Mouse (Mus musculus): ENCODE measurements at regions not wholly inside any gene's neighbourhood (a gene's known extent, or its start where the extent isn't known, plus 50 kb on each side); places are given as distances from the start of the nearest gene placed in this dataset.

DNA sequence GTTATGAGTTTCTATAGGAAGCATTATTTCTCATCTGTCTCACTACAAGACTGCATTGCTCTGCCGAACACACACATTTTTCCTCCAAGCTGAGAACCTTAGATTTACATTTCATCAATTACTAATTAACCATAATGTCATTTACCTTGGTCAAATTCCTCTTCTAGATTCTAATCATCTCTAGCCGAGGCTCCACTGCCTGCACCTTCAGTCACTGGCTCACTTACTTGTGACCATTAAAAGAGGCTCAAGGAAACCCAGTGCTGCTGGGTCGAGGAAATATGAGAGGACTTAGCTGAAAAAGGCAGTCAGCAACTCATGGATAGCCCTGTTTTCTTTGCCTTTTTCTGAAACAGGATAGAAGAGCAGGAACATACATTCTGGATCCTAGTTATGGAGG lies 103.4 kb upstream of the Cited2 start:
- H3K4me3 ChIP-seq (ENCODE audit: insufficient read depth, low read depth, low read length) = no peak overlapping the region
- no peaks in the 10 kb centered on the region for H3K36me3 ChIP-seq (ENCODE audit: control insufficient read depth, insufficient read depth, low read length)
- H3K79me2 ChIP-seq (ENCODE audit: control insufficient read depth, insufficient read depth, low read length) = no peaks in the 10 kb centered on the region
- no peak for DNase-seq (ENCODE audit: extremely low read depth, low read depth, low spot score)
- H3K9ac ChIP-seq (ENCODE audit: low read depth, low read length) = no peak overlapping the region
- no peaks in the 10 kb centered on the region for H3K27me3 ChIP-seq (ENCODE audit: control insufficient read depth, insufficient read depth, low read length)
- no peaks in the 10 kb centered on the region for H3K4me1 ChIP-seq (ENCODE audit: control insufficient read depth, insufficient read depth, low read length)
- 37% methylated on average over 3 of the region's 3 CpGs for WGBS
- TF ChIP-seq CTCF (IDR thresholded peaks at IDR 0.05; ENCODE audit: low read depth, low read length) (no peak), POLR2A (IDR thresholded peaks at IDR 0.05; ENCODE audit: extremely low read depth, insufficient read depth, low read length) (no peak)
- H3K27ac ChIP-seq (replicated peaks; ENCODE audit: insufficient read depth, low read depth, low read length) = no peak overlapping the region

DNA sequence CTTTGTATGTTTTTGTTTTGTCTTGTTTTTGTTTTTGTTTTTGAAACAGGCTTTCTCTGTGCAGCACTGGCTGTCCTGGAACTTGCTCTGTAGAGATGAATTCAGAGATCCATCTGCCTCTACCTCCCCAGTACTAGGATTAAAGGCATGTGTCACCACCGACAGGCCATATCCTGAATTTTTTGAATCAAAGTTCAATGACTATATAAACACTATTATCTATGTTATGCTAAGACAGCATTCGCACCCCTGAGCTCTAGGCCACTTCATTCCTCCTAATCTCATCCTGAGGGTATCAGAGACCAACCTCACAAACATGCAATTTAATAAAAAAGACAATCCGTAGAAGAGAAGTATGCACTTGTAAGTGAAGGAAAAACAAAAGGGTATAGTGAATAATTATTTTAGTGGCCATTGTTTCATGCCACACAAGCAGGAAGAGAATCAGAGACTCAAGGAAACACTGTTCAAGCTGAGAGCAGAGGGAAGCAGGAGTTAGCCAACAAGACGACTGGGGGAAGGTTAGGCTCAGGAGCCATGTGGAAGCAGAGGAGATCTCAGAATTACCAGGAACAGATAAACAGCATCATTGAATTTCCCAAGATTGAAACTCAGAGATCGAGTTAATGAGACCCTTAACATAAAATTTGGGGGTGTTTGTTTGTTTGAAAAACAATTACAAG lies 101.2 kb upstream of the Cited2 start:
- Histone ChIP-seq H3K79me2 (ENCODE audit: control insufficient read depth, insufficient read depth, low read length) (no peaks in the 10 kb centered on the region), H3K27ac (replicated peaks; ENCODE audit: insufficient read depth, low read depth, low read length) (no peak overlapping the region), H3K4me1 (ENCODE audit: control insufficient read depth, insufficient read depth, low read length) (no peaks in the 10 kb centered on the region), H3K4me3 (ENCODE audit: insufficient read depth, low read depth, low read length) (no peak overlapping the region), H3K36me3 (ENCODE audit: control insufficient read depth, insufficient read depth, low read length) (no peaks in the 10 kb centered on the region), H3K9ac (ENCODE audit: low read depth, low read length) (no peak overlapping the region), H3K27me3 (ENCODE audit: control insufficient read depth, insufficient read depth, low read length) (no peaks in the 10 kb centered on the region)
- no peak for TF ChIP-seq POLR2A (IDR thresholded peaks at IDR 0.05; ENCODE audit: extremely low read depth, insufficient read depth, low read length)
- no peak for TF ChIP-seq CTCF (IDR thresholded peaks at IDR 0.05; ENCODE audit: low read depth, low read length)
- 68% methylated on average over 5 of the region's 5 CpGs for WGBS
- DNase-seq (ENCODE audit: extremely low read depth, low read depth, low spot score) = no peak

GRCm38 (mm10) chr10:17622802-17623201 lies 100.2 kb upstream of the Cited2 start:
- Histone ChIP-seq H3K27me3 (ENCODE audit: control insufficient read depth, insufficient read depth, low read length) (no peaks in the 10 kb centered on the region), H3K79me2 (ENCODE audit: control insufficient read depth, insufficient read depth, low read length) (no peaks in the 10 kb centered on the region), H3K4me1 (ENCODE audit: control insufficient read depth, insufficient read depth, low read length) (no peaks in the 10 kb centered on the region), H3K9ac (ENCODE audit: low read depth, low read length) (no peak overlapping the region), H3K4me3 (ENCODE audit: insufficient read depth, low read depth, low read length) (no peak overlapping the region), H3K27ac (replicated peaks; ENCODE audit: insufficient read depth, low read depth, low read length) (no peak overlapping the region), H3K36me3 (ENCODE audit: control insufficient read depth, insufficient read depth, low read length) (no peaks in the 10 kb centered on the region)
- 68% methylated on average over 1 of the region's 1 CpGs for WGBS
- TF ChIP-seq POLR2A (IDR thresholded peaks at IDR 0.05; ENCODE audit: extremely low read depth, insufficient read depth, low read length) (no peak), CTCF (IDR thresholded peaks at IDR 0.05; ENCODE audit: low read depth, low read length) (no peak)
- DNase-seq (ENCODE audit: extremely low read depth, low read depth, low spot score) = no peak

GRCm38 (mm10) chr10:17629709-17630108 lies 93.3 kb upstream of the Cited2 start:
- H3K27ac ChIP-seq (replicated peaks; ENCODE audit: insufficient read depth, low read depth, low read length) = no peak overlapping the region
- no peak overlapping the region for H3K4me3 ChIP-seq (ENCODE audit: insufficient read depth, low read depth, low read length)
- no peaks in the 10 kb centered on the region for H3K36me3 ChIP-seq (ENCODE audit: control insufficient read depth, insufficient read depth, low read length)
- H3K9ac ChIP-seq (ENCODE audit: low read depth, low read length) = no peak overlapping the region
- H3K4me1 ChIP-seq (ENCODE audit: control insufficient read depth, insufficient read depth, low read length) = no peaks in the 10 kb centered on the region
- DNase-seq (ENCODE audit: extremely low read depth, low read depth, low spot score) = peak; percentile 29
- no peaks in the 10 kb centered on the region for H3K79me2 ChIP-seq (ENCODE audit: control insufficient read depth, insufficient read depth, low read length)
- TF ChIP-seq POLR2A (IDR thresholded peaks at IDR 0.05; ENCODE audit: extremely low read depth, insufficient read depth, low read length) = no peak
- no peak for TF ChIP-seq CTCF (IDR thresholded peaks at IDR 0.05; ENCODE audit: low read depth, low read length)
- WGBS = 73% methylated on average over 3 of the region's 3 CpGs
- no peaks in the 10 kb centered on the region for H3K27me3 ChIP-seq (ENCODE audit: control insufficient read depth, insufficient read depth, low read length)

DNA sequence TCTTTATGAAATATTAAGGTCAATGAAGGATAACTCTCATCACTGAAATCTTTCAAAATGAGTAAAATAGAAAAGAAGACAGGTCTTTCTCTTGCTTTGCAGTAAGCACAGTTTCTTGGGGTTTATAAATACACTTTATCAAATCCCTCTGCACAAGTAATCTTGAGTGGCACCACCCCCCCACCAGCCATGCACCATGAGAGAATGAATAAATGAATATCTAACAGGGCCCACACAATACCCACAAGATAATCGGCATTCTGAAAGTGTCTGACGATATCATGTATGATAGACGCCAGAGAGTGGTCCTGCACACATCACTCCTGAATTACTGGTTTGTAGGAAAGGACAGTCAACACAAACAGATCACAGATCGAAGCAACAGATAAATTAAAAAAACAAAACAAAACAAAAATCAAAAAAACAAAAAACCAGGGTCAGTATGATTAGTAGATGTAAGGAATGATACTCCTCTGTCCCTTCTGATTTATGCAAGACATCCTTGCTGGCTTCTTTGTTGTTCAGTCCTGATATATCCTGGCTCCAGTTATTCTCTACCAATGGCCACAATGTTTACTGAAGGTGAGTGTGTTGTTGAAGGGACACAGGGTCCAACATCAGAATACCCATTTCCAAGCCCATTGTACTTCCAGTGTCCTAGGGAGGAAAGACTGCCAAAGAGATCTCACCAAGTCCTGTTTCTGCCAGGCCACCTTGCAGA lies 92.0 kb upstream of the Cited2 start:
- H3K4me1 ChIP-seq (ENCODE audit: control insufficient read depth, insufficient read depth, low read length) = no peaks in the 10 kb centered on the region
- WGBS = 98% methylated on average over 4 of the region's 4 CpGs
- TF ChIP-seq CTCF (IDR thresholded peaks at IDR 0.05; ENCODE audit: low read depth, low read length) = no peak
- TF ChIP-seq POLR2A (IDR thresholded peaks at IDR 0.05; ENCODE audit: extremely low read depth, insufficient read depth, low read length) = no peak
- no peaks in the 10 kb centered on the region for H3K36me3 ChIP-seq (ENCODE audit: control insufficient read depth, insufficient read depth, low read length)
- no peak overlapping the region for H3K27ac ChIP-seq (replicated peaks; ENCODE audit: insufficient read depth, low read depth, low read length)
- no peak for DNase-seq (ENCODE audit: extremely low read depth, low read depth, low spot score)
- H3K4me3 ChIP-seq (ENCODE audit: insufficient read depth, low read depth, low read length) = no peak overlapping the region
- H3K79me2 ChIP-seq (ENCODE audit: control insufficient read depth, insufficient read depth, low read length) = no peaks in the 10 kb centered on the region
- no peaks in the 10 kb centered on the region for H3K27me3 ChIP-seq (ENCODE audit: control insufficient read depth, insufficient read depth, low read length)
- no peak overlapping the region for H3K9ac ChIP-seq (ENCODE audit: low read depth, low read length)

DNA sequence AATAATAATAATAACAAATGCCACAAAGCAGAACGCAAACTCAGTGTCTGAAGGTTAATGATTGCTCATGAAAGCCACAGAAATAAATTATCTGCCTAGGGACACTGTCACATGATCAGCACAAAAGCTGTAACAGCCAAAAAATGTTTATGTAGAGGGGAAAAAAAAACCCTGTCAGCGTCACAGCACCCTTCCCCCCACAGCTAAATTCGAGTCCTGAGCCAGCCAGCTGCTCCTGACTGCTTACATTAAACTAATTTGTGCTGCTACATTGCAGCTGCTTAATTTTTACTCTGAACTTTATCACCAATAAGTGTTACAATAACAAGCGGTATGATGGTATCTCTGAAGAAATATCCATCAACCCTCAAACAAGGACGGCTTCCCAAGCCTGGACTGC lies 91.2 kb upstream of the Cited2 start:
- no peak overlapping the region for H3K27ac ChIP-seq (replicated peaks; ENCODE audit: insufficient read depth, low read depth, low read length)
- WGBS = 66% methylated on average over 5 of the region's 5 CpGs
- H3K79me2 ChIP-seq (ENCODE audit: control insufficient read depth, insufficient read depth, low read length) = no peaks in the 10 kb centered on the region
- H3K9ac ChIP-seq (ENCODE audit: low read depth, low read length) = no peak overlapping the region
- peak; percentile 31 for DNase-seq (ENCODE audit: extremely low read depth, low read depth, low spot score)
- no peak overlapping the region for H3K4me3 ChIP-seq (ENCODE audit: insufficient read depth, low read depth, low read length)
- H3K4me1 ChIP-seq (ENCODE audit: control insufficient read depth, insufficient read depth, low read length) = no peaks in the 10 kb centered on the region
- no peak for TF ChIP-seq CTCF (IDR thresholded peaks at IDR 0.05; ENCODE audit: low read depth, low read length)
- TF ChIP-seq POLR2A (IDR thresholded peaks at IDR 0.05; ENCODE audit: extremely low read depth, insufficient read depth, low read length) = no peak
- no peaks in the 10 kb centered on the region for H3K36me3 ChIP-seq (ENCODE audit: control insufficient read depth, insufficient read depth, low read length)
- no peaks in the 10 kb centered on the region for H3K27me3 ChIP-seq (ENCODE audit: control insufficient read depth, insufficient read depth, low read length)
